Mouse (Mus musculus) thymus, adult 2 months (tissue): Measurements from ENCODE around the gene Fbrsl1. TPM values are rescaled to one million over a fixed set of nuclear protein-coding genes. Genes with fewer than 3 reads are reported as not detected.
A peak's percentile ranks its signal among the peaks of the same experiment; 100 is the strongest.

Experiments
- DNase-seq: peaks from one replicate; pipeline ENCODE4 v3.0.0; 2021
- H3K27ac ChIP-seq: fragments of 200-500 bp; 2 replicates; pipeline ENCODE4 v1.5.1; 2012; ENCODE audit warnings: low read length, control low read depth; ENCODE audit not compliant: control insufficient read depth, insufficient read depth
- H3K27me3 ChIP-seq: fragments of 200-500 bp; 2 replicates; pipeline ENCODE4 v1.6.1; 2012; ENCODE audit warnings: mild to moderate bottlenecking, low read length, moderate library complexity, mixed read lengths; ENCODE audit not compliant: control insufficient read depth, insufficient read depth
- H3K36me3 ChIP-seq: fragments of 200-500 bp; 2 replicates; pipeline ENCODE4 v1.6.1; 2012; ENCODE audit warnings: mild to moderate bottlenecking, low read length, moderate library complexity; ENCODE audit not compliant: control insufficient read depth, insufficient read depth
- H3K4me1 ChIP-seq: fragments of 200-500 bp; replicated peaks from 2 replicates; pipeline ENCODE4 v1.6.1; 2012; ENCODE audit warnings: low read length; ENCODE audit not compliant: control insufficient read depth, insufficient read depth
- H3K4me3 ChIP-seq: fragments of 200-500 bp; 2 replicates; pipeline ENCODE4 v1.5.1; 2012; ENCODE audit warnings: mild to moderate bottlenecking, low read length, control low read depth, moderate library complexity; ENCODE audit not compliant: control insufficient read depth, insufficient read depth
- CTCF ChIP-seq: fragments of 200-500 bp; IDR thresholded peaks from 2 replicates; pipeline ENCODE4 v1.5.1; 2012; ENCODE audit warnings: mild to moderate bottlenecking, control low read depth, low read length, moderate library complexity, borderline replicate concordance; ENCODE audit not compliant: control insufficient read depth, poor library complexity, insufficient read depth; ENCODE audit errors: extremely low read depth
- POLR2A ChIP-seq: fragments of 200-500 bp; IDR thresholded peaks from 2 replicates; pipeline ENCODE4 v1.6.1; 2012; ENCODE audit warnings: mild to moderate bottlenecking, low read length, control low read depth, moderate library complexity; ENCODE audit not compliant: control insufficient read depth, poor library complexity, insufficient read depth; ENCODE audit errors: extremely low read depth
- WGBS: fragments of 180-500 bp; shearing (Covaris S2); methylation state at CpG from one replicate; pipeline ENCODE4 v1.1.7; 2018; 5-methylcytosine and 5-hydroxymethylcytosine counted together
- polyA plus RNA-seq: library from polyadenylated mRNA; depleted of rRNA; stranded (reverse); fragments of >200 nt; gene quantifications from 2 replicates; pipeline ENCODE4 v1.2.3, GENCODE M21; 2012

Gene Fbrsl1
- polyA plus RNA-seq, 1 experiment: 129 TPM

- DNase-seq: no peak
- Histone ChIP-seq H3K36me3 (no peaks in the 10 kb centered on the region), H3K4me1 (no peaks in the 10 kb centered on the region), H3K27ac (no peak overlapping the region), H3K4me3 (no peak overlapping the region), H3K27me3 (no peaks in the 10 kb centered on the region)
- WGBS: 95% methylated on average over 15 of the region's 15 CpGs
- TF ChIP-seq POLR2A (no peak), CTCF (no peak)
Measured at GRCm38 (mm10) chr5:110379086-110379485, 69.2 kb downstream of the Fbrsl1 start.

- no peaks in the 10 kb centered on the region for H3K36me3 ChIP-seq
- no peak for DNase-seq
- H3K27me3 ChIP-seq: no peaks in the 10 kb centered on the region
- no peak overlapping the region for H3K4me3 ChIP-seq
- no peaks in the 10 kb centered on the region for H3K4me1 ChIP-seq
- WGBS: 93% methylated on average over 20 of the region's 20 CpGs
- TF ChIP-seq CTCF (no peak), POLR2A (no peak)
- no peak overlapping the region for H3K27ac ChIP-seq
Measured at GRCm38 (mm10) chr5:110378181-110378583, 70.1 kb downstream of the Fbrsl1 start.

GRCm38 (mm10) chr5:110376802-110377433 lies 71.4 kb downstream of the Fbrsl1 start:
- Histone ChIP-seq H3K4me3 (no peak overlapping the region), H3K36me3 (no peaks in the 10 kb centered on the region), H3K27ac (no peak overlapping the region), H3K27me3 (no peaks in the 10 kb centered on the region), H3K4me1 (no peaks in the 10 kb centered on the region)
- peak; percentile 77 for DNase-seq
- TF ChIP-seq POLR2A: no peak
- TF ChIP-seq CTCF: peak; percentile 86
- 70% methylated on average over 8 of the region's 8 CpGs for WGBS

GRCm38 (mm10) chr5:110363822-110364545 lies 84.3 kb downstream of the Fbrsl1 start:
- WGBS: 85% methylated on average over 11 of the region's 11 CpGs

GRCm38 (mm10) chr5:110363179-110363821 lies 85.0 kb downstream of the Fbrsl1 start:
- H3K36me3 ChIP-seq: no peaks in the 10 kb centered on the region
- H3K4me1 ChIP-seq: peaks cover 9% of the 10 kb centered on the region
- H3K4me3 ChIP-seq: peak overlapping the region; percentile 44
- H3K27me3 ChIP-seq: no peaks in the 10 kb centered on the region; the same call in 1 of the 2 replicates
- no peak for TF ChIP-seq POLR2A
- peak; percentile 84; the same call in 1 of the 2 replicates for TF ChIP-seq CTCF
- H3K27ac ChIP-seq: no peak overlapping the region
- peak; percentile 74 for DNase-seq
- 11% methylated on average over 72 of the region's 72 CpGs for WGBS

More at GRCm38 (mm10) chr5:110363822-110364545, 84.3 kb downstream of the Fbrsl1 start:
- Histone ChIP-seq H3K27ac (no peak overlapping the region), H3K27me3 (no peaks in the 10 kb centered on the region; the same call in 1 of the 2 replicates), H3K4me1 (peaks cover 9% of the 10 kb centered on the region), H3K4me3 (no peak overlapping the region), H3K36me3 (no peaks in the 10 kb centered on the region)
- 0 out of 2 replicates have a peak, but pooled peaks have one; percentile 1 for TF ChIP-seq CTCF
- no peak for TF ChIP-seq POLR2A
- DNase-seq: no peak

- TF ChIP-seq CTCF: no peak; the same call in 1 of the 2 replicates
- no peak for TF ChIP-seq POLR2A
- H3K4me3 ChIP-seq: peak overlapping the region; percentile 44
- H3K27me3 ChIP-seq: no peaks in the 10 kb centered on the region; the same call in 1 of the 2 replicates
- 2% methylated on average over 28 of the region's 28 CpGs for WGBS
- no peaks in the 10 kb centered on the region for H3K36me3 ChIP-seq
- DNase-seq: no peak
- H3K4me1 ChIP-seq: peaks cover 9% of the 10 kb centered on the region
- H3K27ac ChIP-seq: no peak overlapping the region
Measured at GRCm38 (mm10) chr5:110362813-110363178, 85.5 kb downstream of the Fbrsl1 start.
